Mouse (Mus musculus) testis, adult 2 months (tissue): ENCODE measurements around the gene Sall2. TPM values are rescaled to one million over a fixed set of nuclear protein-coding genes. Genes with fewer than 3 reads are reported as not detected.

ENCODE experiments used
- H3K27ac ChIP-seq: fragments of 200-500 bp; 2 replicates; pipeline ENCODE4 v1.5.1; 2012; ENCODE audit warnings: low read depth, low read length; ENCODE audit not compliant: control insufficient read depth, insufficient read depth
- H3K27me3 ChIP-seq: fragments of 200-500 bp; 2 replicates; pipeline ENCODE4 v1.6.1; 2012; ENCODE audit warnings: mild to moderate bottlenecking, low read length, moderate library complexity; ENCODE audit not compliant: control insufficient read depth, insufficient read depth
- H3K36me3 ChIP-seq: fragments of 200-500 bp; 2 replicates; pipeline ENCODE4 v1.6.1; 2012; ENCODE audit warnings: mild to moderate bottlenecking, low read length; ENCODE audit not compliant: control insufficient read depth, insufficient read depth
- H3K4me1 ChIP-seq: fragments of 200-500 bp; 2 replicates; pipeline ENCODE4 v1.6.1; 2012; ENCODE audit warnings: low read length; ENCODE audit not compliant: control insufficient read depth, insufficient read depth
- H3K4me3 ChIP-seq: fragments of 200-500 bp; 2 replicates; pipeline ENCODE4 v1.5.1; 2012; ENCODE audit warnings: low read depth, mild to moderate bottlenecking, low read length, moderate library complexity, mixed read lengths; ENCODE audit not compliant: control insufficient read depth
- CTCF ChIP-seq: fragments of 200-500 bp; IDR thresholded peaks from 2 replicates; pipeline ENCODE4 v1.5.1; 2012; ENCODE audit warnings: low read depth, mild to moderate bottlenecking, inconsistent platforms, low read length, moderate library complexity; ENCODE audit not compliant: control insufficient read depth, insufficient read depth, insufficient replicate concordance
- POLR2A ChIP-seq: fragments of 200-500 bp; IDR thresholded peaks from 2 replicates; pipeline ENCODE4 v1.6.1; 2012; ENCODE audit warnings: low read depth, mild to moderate bottlenecking, inconsistent platforms, low read length, moderate library complexity; ENCODE audit not compliant: control insufficient read depth
- polyA plus RNA-seq: library from polyadenylated mRNA; depleted of rRNA; stranded (reverse); fragments of >200 nt; gene quantifications from 2 replicates; pipeline ENCODE4 v1.2.3, GENCODE M21; 2012; rRNA removed

Sall2 gene
- polyA plus RNA-seq, 1 experiment: 0.56 TPM

- no peaks in the 10 kb centered on the region for H3K27me3 ChIP-seq
- TF ChIP-seq CTCF (no peak), POLR2A (no peak)
- no peak overlapping the region for H3K27ac ChIP-seq
- H3K4me3 ChIP-seq: no peak overlapping the region
- peaks cover 1% of the 10 kb centered on the region for H3K36me3 ChIP-seq
- peaks cover 2% of the 10 kb centered on the region; the same call in 1 of the 2 replicates for H3K4me1 ChIP-seq
Measured at GRCm38 (mm10) chr14:52284191-52284590, 44.4 kb downstream of the Sall2 start.

GRCm38 (mm10) chr14:52283629-52284028 lies 44.9 kb downstream of the Sall2 start:
- H3K27ac ChIP-seq: no peak overlapping the region
- TF ChIP-seq CTCF (no peak), POLR2A (no peak)

DNA sequence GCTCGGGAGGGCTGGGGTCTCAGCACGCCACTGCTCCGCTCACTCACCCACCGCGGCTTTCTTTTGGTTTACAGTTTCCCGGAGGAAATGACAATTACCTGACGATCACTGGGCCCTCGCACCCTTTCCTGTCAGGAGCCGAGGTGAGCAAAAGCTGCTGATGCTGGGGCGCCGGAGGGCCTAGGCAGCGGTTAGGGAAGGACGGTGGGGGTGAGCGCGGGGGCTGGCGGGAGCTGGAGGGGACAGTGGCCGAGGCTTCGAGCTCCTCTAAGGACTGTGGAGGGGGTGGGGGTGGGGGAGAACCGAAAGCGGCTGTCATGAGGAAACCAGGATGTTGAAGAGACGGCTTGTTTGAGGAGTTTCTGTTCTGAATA lies 48.8 kb downstream of the Sall2 start:
- TF ChIP-seq POLR2A (no peak), CTCF (no peak)

More at GRCm38 (mm10) chr14:52283629-52284028, 44.9 kb downstream of the Sall2 start:
- H3K36me3 ChIP-seq: peaks cover 1% of the 10 kb centered on the region
- peaks cover 2% of the 10 kb centered on the region; the same call in 1 of the 2 replicates for H3K4me1 ChIP-seq
- no peaks in the 10 kb centered on the region for H3K27me3 ChIP-seq
- no peak overlapping the region for H3K4me3 ChIP-seq

DNA sequence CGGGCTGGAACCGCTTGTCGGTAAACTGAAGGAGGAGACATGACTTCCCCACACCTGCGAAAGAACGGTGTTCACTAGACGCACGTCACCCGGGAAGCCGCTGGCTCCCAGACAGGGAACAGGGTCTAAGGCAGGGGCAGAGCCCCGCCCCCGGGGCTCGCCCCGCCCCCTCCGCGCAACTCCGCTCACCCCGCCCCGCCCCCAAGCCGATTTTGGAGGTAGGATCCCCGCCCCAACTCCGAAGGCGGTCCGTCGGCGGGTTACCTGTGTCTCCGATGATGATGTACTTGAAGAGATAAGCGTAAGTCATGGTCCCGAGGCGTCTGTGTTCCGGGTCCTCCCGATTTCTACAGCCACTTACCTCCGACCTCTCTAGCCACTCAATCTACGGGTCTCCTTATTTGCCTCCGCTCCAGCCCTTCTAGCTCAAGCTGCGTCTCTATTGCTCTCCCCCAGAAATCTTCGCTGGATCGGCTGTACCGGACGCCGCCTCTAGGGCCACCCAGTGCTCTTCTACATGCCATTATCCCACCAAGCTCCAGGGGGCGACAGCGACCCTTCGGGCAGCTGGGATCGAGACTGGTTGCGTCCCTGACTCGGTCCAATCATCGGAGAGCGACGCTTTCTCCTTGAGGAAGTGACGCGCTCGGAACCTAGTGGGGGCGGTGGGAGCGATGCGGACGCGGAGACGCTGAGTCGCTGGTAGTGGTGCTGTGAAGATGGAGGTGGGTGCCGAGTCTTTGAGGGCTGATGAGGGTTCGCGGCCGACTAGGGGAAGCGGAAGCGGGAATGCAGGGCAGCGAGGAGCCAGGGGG lies 49.4 kb downstream of the Sall2 start, which contains the start of the genes Tox4 and Rab2b:
Tox4 (plus strand) TSS at position 215 of the 815 bp plus-strand sequence.
Rab2b (minus strand) TSS at position 614 of the 815 bp plus-strand sequence.
- Histone ChIP-seq H3K27ac (peak within 1 kb of the TSS; percentile 95), H3K4me1 (peaks cover 6% of the 10 kb centered on the region), H3K4me3 (peak within 1 kb of the TSS; percentile 96), H3K36me3 (no peaks in the 10 kb centered on the region; the same call in 1 of the 2 replicates), H3K27me3 (no peaks in the 10 kb centered on the region)
- TF ChIP-seq POLR2A: peak; percentile 95
- TF ChIP-seq CTCF: peak; percentile 99

More for the DNA sequence above, 48.8 kb downstream of the Sall2 start:
- Histone ChIP-seq H3K27me3 (no peaks in the 10 kb centered on the region), H3K4me1 (peaks cover 6% of the 10 kb centered on the region), H3K4me3 (peak overlapping the region; percentile 96), H3K36me3 (no peaks in the 10 kb centered on the region), H3K27ac (peak overlapping the region; percentile 95)

DNA sequence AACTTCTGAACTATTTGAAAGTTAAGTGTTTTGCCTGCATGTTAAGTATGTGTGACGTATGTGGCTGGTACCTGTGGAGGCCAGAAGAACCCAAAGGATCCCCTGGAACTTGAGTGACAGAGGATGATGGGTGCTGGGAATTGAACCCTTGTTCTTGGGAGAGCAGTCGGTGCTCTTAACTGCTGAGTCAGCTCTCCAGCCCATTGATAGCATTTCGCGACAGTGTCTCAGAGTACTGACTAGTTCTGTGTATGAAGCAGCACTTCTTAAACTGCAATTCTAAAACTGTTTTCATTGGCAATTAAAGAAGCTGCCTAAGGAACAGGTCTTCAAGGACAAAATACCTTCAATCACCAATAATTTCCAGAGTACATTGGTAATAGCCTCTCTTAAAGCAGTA lies 51.4 kb downstream of the Sall2 start:
- Histone ChIP-seq H3K4me3 (peak overlapping the region; percentile 31; the same call in 1 of the 2 replicates), H3K4me1 (peaks cover 4% of the 10 kb centered on the region)
- TF ChIP-seq POLR2A: no peak
- no peak for TF ChIP-seq CTCF

DNA sequence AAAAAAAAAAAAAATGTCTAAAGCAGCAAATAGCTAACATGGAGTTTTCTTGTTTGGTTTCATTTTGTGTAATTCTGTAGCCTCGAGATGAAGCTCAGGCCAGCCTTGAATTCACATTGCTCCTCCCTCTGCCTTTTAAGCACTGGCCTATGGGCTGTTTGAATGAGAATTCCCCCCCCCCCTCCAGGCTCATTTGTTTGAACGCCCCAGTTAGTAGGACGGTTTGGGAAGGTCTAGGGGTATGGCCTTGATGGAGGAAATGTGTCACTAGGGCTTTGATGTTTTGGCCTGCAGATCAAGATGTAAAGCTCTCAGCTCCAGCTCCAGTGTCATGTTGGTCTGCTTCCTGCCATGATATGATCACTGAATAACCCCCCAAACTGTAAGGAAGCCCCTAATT lies 55.8 kb downstream of the Sall2 start:
- Histone ChIP-seq H3K27ac (no peak overlapping the region), H3K27me3 (no peaks in the 10 kb centered on the region), H3K4me1 (no peaks in the 10 kb centered on the region; the same call in 1 of the 2 replicates), H3K36me3 (peaks cover 5% of the 10 kb centered on the region), H3K4me3 (no peak overlapping the region)
- TF ChIP-seq POLR2A: no peak
- TF ChIP-seq CTCF: no peak

More for the DNA sequence above, 51.4 kb downstream of the Sall2 start:
- Histone ChIP-seq H3K27ac (no peak overlapping the region), H3K36me3 (peaks cover 2% of the 10 kb centered on the region), H3K27me3 (no peaks in the 10 kb centered on the region)

Other genes with a start within 250 kb of the Sall2 start
- 55.9 and 64.2 TPM in 2 replicates for gene Hnrnpc, start 224.7 kb downstream of the Sall2 start, polyA plus RNA-seq
- gene Rpgrip1, start 218.1 kb downstream of the Sall2 start, polyA plus RNA-seq: 387 and 406 TPM in 2 replicates
- gene Supt16, start 131.3 kb downstream of the Sall2 start, polyA plus RNA-seq: 9.0 and 12.2 TPM in 2 replicates
- 16.4 and 17.5 TPM in 2 replicates for gene Chd8, start 71.0 kb downstream of the Sall2 start, polyA plus RNA-seq
- gene Tox4, start 49.6 kb downstream of the Sall2 start, polyA plus RNA-seq: 41.5 and 47.3 TPM in 2 replicates
- 16.5 and 20.0 TPM in 2 replicates for gene Rab2b, start 49.2 kb downstream of the Sall2 start, polyA plus RNA-seq
- gene Mettl3, start 23.6 kb downstream of the Sall2 start, polyA plus RNA-seq: 7.8 and 9.6 TPM in 2 replicates
- not detected in 2 replicates for gene Olfr1513, start 27.6 kb upstream of the Sall2 start, polyA plus RNA-seq
- not detected in 2 replicates for gene Olfr1512, start 50.4 kb upstream of the Sall2 start, polyA plus RNA-seq
- not detected in 2 replicates for gene Olfr1511, start 68.6 kb upstream of the Sall2 start, polyA plus RNA-seq
- not detected in 2 replicates for gene Olfr1510, start 85.6 kb upstream of the Sall2 start, polyA plus RNA-seq
- gene Olfr1509, start 114.2 kb upstream of the Sall2 start, polyA plus RNA-seq: 2.4 and 2.8 TPM in 2 replicates
- gene Olfr1508, start 138.7 kb upstream of the Sall2 start, polyA plus RNA-seq: not detected in 2 replicates
- gene Olfr1507, start 167.0 kb upstream of the Sall2 start, polyA plus RNA-seq: not detected in 2 replicates